Mouse (Mus musculus): ENCODE results near the gene Cfap45.

Cfap45 gene

DNA sequence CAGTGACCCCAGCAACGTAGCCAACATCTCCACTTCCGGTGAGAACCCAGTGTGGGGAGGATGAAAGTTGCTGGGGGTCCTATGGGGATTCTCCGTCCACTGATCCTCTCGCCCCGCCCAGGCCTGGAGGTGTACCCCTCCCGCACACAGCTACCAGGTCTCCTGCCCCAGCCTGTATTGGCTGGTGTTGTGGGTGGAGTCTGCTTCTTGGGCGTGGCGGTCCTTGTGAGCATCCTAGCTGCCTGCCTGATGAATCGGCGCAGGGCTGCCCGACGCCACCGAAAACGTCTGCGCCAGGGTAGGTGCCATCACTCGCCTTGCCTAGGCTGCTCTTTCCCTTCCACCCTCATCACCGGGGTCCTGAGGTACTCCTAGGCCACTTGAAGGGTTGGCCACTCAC lies 24.6 kb upstream of the Cfap45 start:
- no peak for DNase-seq (ENCODE audit: low spot score)

DNA sequence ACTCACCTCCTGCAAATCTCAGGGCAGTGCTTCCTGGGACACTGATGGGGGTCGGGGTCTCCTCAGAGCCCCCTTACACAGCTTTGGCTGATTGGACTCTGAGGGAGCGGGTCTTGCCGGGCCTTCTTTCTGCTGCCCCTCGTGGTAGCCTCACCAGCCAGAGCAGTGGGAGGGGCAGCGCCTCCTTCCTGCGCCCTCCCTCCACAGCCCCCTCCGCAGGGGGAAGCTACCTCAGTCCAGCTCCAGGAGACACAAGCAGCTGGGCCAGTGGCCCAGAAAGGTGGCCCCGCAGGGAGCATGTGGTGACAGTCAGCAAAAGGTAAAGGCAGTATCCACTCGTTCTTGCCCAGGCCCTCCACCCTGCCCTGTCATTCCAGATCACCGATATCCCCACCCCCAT lies 23.2 kb upstream of the Cfap45 start:
- DNase-seq (ENCODE audit: low spot score): no peak

DNA sequence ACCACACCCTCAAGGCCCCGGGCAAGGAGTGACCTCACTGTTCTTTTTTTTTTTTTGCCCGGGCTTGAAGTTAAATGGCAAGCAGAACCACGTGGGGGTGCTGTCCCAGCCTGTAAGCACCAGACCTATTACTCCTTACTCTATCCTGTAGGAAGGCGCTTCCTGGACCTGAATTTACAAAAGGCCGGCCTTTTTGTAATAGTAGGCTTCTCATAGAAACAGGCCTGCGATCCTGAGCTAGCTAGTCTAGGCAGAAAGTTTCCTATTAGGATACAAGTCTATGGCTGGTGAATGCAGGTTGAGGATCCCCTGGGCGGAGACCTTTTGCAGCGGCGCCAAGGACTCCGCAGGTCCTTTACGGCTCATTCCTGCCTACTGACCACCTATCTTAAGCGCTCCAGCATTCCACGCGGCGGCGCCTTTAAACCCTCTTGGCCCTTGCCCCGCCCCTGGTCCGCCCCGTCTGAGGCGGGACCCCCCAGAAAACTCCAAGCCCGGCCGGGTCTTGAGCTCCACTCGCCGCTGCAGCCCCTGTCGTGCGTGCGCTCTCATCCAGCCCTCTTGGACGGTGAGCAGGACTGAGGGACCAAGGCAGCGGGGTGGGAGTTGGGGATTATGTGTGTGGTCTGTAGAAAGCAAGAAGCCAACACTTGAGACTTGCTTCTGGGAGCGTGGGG lies 20.7 kb upstream of the Cfap45 start, which contains the start of gene Tagln2:
Tagln2 (plus strand) TSS at position 283 of the 677 bp plus-strand sequence.
- DNase-seq (ENCODE audit: low spot score): peak; percentile 74

DNA sequence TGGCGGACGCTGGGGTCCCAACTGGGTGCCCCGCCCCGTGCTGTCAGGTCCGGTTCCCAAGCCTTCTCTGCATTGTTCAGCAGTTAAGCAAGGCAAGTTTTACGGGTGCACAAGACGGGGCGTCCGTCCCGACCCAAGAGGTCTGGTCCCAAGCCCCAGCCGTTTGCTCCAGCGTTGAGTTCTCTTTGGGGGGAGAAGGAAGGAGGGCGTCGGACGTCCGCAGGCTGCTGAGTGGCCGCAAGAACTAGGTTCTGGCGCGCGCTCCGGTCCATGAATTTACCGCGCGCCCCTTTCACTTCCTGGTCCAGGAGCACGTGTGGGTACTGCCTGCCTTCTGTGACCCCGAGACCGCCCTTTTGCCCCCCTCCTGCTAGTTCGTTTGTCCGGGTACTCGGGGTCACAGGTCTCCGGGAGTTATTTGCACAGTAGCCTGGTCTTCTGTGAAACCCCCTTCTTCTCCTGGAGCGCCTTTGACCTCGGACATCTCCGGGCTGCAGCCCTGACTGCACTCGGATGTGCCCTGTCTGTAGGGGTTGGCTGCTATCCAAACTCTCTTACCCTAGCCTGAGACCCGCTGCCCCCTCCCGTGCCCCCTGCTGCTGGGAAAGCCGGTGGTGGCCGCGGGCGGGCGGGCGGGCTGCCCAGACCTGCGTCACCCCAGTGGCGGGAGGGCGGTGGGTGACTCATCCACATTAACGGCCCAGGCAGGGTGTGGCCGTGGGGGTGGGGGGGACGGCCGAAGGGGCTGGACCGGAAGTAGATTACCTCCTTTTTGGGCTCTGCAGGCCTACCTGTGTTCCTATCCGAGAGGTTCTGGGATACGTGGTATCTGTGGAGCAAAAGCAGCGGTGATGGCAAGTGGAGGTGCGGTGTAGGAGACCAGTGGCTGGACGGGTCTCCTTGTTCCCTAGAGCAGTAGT lies 19.9 kb upstream of the Cfap45 start:
- no peak for DNase-seq (ENCODE audit: low spot score)

DNA sequence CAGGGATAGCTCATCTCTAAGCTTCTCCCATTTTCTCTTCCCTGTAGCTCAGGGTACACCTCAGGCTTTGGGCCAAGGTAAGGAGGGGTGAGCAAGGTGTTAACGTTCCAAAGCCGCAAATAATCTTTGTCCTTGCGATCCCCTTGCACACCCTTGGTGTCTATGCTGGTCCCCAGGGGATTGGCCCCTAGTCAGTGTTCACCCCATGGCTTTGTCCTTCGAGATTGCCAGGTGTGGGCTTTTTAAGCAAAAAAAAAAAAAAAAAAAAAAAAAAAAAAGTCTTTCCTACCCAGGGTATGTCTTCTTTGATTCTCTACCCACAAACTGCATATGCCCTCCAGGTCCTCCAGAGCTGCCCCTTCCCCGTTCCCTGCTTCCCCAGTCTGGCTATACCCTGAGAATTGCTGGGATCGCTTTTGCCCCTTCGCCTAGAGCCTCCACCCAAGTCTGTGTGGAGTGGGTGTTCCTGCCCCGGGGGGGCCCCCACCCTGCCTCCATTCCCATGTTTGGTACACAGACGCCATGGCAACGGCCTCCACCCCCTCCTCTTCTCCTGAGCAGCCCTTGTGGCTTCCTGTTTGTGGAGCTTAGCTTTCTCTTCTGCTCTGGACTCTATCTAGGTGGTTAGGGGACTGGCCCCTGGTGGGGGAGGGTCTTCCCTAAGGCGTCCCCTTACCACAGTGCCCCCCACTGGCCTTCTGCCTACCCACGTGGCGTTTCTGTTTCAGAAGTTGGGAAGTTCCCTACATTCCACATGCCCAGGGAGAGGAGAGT lies 19.0 kb upstream of the Cfap45 start:
- DNase-seq (ENCODE audit: low spot score): no peak

DNA sequence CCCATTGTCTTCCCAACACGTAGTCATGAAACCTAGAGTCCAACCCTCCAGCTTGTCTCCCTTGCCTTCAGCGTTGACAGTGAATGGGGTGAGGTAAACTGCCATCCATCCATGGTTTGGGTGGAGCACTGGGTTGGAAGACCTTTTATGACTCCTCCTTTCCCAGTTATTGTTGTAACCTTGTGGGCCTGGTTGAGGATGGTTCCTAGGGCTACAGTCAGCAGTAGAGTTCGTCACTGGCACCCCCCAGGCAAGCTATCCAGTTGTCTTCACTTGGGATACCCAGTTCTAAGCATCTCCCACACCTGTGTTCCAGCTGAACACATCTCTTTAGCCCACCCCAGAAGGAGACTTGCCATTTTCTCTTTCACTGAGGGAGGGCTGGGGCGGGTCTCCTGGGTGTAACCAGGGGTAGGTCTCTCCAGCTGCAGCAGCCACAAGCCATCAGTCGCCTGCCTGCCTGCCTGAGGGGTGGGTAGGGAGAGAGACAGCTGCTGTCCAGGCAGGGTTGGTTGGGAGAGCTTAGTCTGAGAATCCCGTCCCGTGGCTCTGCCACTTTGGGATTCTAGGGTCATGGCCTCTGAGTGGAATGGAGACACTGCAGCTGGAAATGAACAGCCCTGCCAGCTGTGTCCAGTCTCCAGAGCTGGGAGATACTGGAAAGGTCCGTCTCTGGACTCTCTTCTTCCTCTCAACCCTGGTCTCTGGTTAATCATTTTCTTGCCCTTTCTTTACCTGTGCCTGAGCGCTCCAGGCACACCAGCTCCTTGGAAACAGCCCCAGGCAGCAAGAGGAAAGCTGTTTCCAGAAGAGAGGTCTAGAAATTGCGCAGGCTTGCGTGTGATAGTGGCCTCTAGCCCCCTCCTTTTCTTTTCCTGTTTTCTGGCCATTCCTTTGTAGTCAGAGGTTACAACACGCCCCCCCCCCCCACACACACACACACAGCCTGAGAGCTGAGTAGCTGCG lies 18.2 kb upstream of the Cfap45 start:
- DNase-seq (ENCODE audit: low spot score): no peak

DNA sequence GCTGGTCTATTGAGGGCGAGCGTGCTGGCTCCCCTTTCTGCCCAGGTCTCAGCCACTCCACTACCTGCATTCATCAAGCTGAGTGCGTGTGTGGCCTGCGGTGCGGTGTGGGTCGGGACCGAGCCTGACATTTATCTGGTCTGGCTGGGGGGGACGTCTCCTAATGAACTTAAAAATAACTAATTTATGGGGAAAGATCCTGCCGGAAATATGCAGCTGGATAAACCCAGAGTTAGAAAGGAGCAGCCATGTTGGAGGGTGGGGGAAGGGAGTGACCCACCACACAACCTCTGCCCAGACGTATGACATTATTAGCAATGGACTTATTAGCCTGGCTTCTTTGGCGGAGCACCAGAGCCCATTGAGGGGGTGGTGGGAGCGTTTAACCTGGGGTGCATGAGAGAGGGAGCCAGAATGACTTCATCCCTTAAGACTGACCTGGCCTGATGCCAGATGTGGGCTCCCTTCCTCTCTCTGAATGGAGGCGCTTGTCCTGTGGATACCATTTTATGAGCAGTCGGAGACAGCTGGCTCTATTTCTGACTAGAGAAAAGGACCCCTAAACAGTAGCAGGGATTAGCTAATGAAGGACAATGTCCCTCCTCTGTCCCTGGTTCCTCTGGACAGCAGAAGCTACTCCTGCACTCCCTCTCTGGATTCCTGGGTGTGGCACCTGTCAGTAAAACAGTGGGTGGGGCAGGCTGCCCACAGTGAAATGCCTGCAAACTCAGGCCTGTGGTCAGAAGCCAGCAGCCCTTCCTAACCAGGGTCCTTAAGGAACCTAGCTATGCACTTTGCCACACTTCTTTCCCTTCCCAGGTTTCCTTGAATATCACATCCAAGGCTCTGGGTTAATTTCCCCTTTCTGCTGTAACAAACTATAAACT lies 17.2 kb upstream of the Cfap45 start:
- no peak for DNase-seq (ENCODE audit: low spot score)

DNA sequence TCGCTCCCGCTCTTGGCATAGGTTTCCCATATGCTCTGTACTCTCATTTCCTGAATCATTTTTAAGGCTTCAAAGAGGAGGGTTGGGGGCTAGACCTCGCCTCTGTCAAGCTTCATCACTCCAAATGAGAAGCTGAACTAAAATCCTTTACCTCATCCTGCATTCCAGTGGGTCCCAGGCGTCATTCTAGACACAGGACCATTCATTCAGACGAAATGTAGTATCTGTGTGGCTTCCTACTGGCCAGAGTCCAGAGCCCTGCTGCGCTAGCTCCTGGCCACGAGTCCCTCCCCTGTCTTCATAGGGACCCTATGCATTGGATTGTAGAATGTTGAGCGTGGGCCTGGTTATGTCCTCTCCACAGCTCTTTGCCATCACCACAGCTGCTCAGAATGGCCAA lies 15.8 kb upstream of the Cfap45 start:
- no peak for DNase-seq (ENCODE audit: low spot score)

DNA sequence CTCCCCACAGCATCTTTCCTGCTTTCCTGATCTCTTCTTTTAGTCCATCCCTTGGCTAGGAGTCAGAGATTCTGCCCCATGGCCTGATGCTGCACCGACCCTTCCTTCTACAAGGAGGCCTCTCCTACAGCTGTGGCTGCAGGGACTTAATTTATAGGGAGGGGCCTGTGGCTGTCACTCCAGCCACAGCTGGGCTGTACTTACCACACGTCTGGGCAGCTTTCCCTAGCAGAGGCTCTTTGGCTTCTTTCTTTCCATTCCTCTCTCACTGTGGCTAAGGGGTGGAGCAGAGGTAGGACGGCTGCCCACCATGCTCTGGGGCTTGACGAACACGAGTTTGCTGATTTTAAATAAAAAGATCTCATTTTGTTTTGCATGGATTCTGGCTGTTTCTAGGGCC lies 13.6 kb upstream of the Cfap45 start:
- DNase-seq (ENCODE audit: low spot score): no peak

DNA sequence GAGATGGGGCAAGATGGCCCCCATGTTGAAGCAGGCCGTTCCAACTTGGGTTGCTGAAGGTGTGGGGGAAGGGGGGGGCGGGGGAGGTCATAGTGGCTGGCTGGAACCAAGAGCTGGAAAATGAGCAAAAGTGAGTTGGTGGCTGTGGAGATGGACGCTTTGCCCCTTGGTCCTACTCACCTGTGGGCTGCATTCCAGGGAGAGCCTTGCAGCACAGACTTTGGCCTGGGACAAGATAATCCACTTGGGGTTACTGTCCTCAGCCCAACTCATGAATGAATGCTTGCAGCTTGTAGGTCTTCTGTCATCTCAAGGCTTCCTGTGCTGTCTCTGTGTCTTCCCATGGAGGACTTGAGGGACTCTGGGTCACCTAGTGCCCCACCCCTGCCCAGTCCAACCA lies 12.9 kb upstream of the Cfap45 start:
- no peak for DNase-seq (ENCODE audit: low spot score)

DNA sequence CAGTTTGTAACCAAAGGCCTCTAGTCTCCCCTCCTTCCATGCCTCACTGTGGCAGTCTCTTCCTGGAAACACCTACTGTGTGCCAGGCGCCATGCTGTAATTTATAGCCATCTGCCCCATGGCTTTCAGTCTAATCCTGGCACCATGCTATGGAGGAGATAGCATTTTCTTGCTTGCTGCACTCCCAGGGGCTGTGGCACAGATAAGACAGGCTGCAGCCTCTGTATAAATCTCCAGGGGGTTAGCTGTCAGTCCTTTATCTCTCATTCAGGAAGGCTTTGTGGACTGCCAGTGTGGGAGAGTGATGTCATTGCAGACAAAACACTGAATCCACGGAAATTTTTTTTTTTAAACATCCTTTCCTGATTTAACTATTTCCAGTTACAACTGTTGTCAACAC lies 12.4 kb upstream of the Cfap45 start:
- DNase-seq (ENCODE audit: low spot score): no peak

DNA sequence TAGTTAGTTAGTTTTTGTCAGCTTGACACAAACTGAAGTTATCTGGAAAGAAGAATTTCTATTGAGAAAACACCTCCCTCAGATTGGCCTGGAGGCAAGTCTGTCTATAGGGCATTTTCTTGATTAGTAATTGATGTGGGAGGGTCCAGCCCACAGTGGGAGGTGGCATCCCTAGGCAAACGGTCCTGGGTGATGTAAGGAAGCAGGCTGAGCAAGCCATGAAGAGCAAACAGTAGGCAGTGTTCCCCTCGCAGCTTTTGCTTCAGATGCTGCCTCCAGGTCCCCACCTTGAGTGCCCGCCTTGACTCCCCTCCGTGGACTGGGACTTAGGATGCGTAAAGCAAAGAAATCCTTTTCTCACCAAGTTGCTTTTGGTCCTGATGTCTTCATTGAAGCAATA lies 11.4 kb upstream of the Cfap45 start:
- no peak for DNase-seq (ENCODE audit: low spot score)

DNA sequence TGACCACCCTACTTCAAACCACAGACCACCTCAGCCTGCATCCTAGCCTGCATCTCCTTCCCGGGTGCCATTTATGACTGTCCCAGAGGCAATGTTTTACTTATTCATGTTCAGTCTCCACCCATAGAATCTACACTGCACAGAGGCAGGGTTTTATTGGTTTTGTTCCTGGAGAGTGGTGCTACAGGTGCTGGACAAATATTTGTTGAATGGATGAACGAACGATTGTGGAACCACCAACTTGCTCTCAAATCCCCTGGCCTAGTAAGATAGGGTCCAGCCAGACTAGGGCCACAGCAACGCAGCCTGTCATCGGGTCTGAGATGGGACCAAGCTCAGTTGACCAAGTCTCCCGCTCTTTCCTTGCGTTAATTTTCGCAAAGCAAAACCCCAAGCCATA lies 10.6 kb upstream of the Cfap45 start:
- DNase-seq (ENCODE audit: low spot score): no peak

DNA sequence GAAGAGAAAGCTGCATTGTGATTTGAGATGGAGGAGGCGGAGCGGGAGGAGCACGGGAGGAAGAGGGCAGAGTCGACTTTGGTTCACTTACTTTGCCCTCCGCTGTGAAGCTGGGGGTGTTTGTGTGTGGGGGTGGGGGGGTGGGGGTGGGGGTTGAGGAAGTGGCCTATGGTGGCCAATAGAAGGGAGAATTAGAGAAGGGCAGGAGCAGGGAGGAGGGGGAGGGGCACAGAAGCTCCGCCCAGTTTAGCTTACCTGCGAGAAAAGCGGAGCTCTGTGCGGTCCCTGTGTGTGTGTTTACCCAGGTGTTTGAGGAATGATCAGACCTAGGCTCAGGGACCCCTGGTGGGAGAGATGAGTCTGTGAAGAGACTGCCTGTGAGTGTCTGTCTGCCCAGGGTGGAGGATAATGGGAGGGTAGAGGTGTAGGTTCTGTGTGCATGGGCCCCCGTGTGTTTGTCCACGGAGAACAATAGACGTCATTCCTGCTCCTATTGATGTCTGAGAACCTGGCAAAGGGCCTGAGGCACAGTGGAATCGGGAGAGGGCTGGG lies 10.1 kb upstream of the Cfap45 start:
- DNase-seq (ENCODE audit: low spot score): no peak

DNA sequence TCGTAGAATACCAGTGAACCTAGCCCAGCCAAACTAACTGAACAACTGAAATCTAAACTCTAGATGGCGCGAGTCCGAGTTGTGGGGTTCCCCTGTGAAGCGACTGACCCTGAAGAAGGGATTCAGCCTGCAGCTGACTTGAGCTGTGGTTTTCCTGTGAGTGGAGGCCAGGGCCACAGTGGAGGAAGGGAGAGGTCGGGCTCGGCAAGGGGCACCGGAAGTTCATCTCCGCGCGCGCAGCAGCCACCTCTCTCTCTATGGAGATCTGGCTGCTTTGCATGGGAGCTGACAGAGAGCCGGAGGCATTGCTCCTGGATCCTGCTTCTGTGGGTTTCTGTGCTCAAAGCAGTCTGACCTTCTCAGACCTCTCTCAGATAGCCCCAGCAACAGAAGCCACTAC lies 7.6 kb upstream of the Cfap45 start:
- DNase-seq (ENCODE audit: low spot score): no peak

DNA sequence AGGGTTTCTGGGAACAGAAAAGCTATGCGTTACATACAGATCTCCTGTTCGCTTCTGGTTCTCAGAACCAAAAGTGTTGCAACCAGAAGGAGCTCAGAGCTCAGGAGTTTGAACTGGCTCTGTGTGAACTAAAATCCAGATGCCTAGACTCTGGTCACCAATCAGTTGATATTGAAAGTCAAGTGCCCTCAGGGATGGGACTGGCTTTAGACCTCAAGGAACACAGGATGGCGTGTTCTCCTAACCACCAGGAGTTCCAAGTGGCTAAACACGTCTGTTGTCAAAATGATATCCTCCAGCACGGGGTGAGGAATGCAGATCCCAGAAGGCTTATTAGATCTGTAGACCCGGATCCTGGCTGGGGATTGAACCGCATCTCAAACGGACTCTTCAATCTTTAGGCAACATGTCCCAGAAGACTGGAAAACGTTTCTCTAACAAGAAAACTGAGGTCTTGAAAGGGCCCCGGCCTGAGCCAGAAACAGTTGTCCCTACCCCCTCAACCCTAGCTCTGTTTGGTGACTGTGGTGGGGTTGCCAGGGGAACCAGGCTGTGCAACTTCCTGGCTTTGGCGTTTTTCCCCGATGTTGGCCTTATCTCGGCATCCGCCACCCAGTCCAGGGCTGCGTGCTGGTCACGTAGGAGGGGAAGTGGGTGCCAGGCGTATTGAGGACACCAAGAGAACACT lies 6.9 kb upstream of the Cfap45 start:
- DNase-seq (ENCODE audit: low spot score): no peak

DNA sequence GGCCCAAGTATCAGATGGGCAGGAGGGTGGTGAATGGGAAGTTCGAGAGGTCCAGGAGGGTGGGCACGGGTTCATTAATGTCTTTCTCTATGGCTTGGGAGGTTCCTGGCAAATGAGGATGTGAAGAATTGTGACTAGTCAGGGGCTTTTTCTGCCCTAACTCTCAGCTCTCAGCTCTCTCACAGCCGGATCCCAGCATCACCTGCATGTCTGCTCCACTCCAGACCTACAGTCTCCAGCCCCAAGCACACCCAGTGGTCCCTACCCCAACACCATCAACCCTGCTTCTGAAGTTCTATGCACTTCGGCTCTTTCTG lies 6.4 kb upstream of the Cfap45 start:
- no peak for DNase-seq (ENCODE audit: low spot score)

DNA sequence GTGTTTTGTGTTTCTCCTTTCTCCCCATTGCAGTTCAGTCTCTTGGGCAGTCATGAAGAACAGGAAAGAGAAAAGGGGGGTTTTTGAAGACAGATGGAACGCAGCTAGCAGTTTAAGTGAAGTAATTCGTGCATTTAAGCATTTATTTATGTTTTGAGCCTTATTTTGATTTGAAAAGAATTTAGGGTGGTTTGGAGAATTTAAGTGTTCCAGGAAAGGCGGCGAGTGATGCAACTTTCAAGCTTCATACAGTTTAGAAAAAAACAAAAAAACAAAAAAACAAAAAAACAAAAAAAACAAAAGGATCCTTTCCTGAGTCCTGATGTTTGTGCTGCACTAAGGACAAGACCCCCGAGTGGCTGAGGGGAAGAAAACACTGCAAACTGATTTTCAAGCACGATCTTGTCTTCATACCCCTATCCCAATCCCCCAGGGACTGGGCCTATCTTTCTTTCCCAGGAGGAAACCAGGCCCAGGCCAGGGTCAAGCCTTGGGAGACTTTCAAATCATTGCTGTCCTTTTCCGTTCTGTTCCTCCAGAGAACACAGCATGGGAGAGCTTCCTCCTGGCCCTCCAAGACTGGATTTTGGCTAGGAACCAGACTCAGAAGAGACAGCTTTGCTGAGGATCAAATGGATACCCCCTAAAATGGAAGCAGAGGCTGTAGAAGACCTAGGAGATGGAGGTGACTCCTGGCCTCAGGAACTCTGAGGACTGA lies 5.9 kb upstream of the Cfap45 start:
- DNase-seq (ENCODE audit: low spot score): no peak

DNA sequence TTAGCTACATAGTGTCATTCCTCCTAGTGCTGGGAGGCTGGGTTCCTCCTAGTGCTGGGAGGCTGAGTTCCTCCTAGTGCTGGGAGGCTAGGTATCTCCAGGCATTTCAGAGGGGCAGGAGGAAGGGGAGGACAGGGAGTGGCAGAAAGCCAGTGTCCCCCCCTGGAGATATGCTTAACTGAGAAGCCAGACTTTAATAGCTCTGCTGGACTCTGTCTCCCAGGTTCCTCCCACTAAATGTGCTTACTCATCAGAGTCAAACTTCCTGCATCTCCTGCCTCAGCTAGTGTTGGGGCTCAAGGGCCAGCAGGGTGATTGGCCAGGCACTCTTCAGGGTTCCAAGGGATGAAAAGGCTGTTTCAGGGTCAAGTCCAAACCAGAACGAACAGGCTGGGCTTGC lies 5.2 kb upstream of the Cfap45 start:
- no peak for DNase-seq (ENCODE audit: low spot score)
